In genomic region chr7:141294479-141294878, GRCm38 (mm10) we compare ENCODE assay signal across 10 mouse cellular contexts. TPM values are rescaled to one million over a fixed set of nuclear protein-coding genes. Genes with fewer than 3 reads are reported as not detected.
DNase-seq lines count a peak whose midpoint lies in the region; ATAC-seq and TF ChIP-seq lines count a peak whose summit lies in the region.
"Had no signal": no experiment of that assay in that cellular context is flagged by ENCODE, and none has a peak within 500 bp of the region (broad histone marks: within the 10 kb centered on the region; RNA-seq: fewer than 3 reads in every experiment).

No protein-coding gene starts in this region.

- TF ChIP-seq CTCF in kidney, postnatal 0 days (IDR thresholded peaks at IDR 0.05; ENCODE audit: low read depth) = no peak
- no peak for TF ChIP-seq CTCF in thymus, adult 2 months (IDR thresholded peaks at IDR 0.05; ENCODE audit: borderline replicate concordance, control insufficient read depth, extremely low read depth, insufficient read depth, low read length, poor library complexity)

- no peaks in the 10 kb centered on the region for H3K36me3 ChIP-seq in kidney, postnatal 0 days (ENCODE audit: insufficient read depth, low read length)
- peaks cover 31% of the 10 kb centered on the region for H3K36me3 ChIP-seq in forebrain, embryonic 10.5 days (replicated peaks)
- peaks cover 7% of the 10 kb centered on the region; the same call in 1 of the 2 replicates for H3K36me3 ChIP-seq in limb, embryonic 11.5 days (ENCODE audit: control insufficient read depth, insufficient read depth, low read length)
- H3K36me3 ChIP-seq in neural tube, embryonic 11.5 days (ENCODE audit: control insufficient read depth, insufficient read depth, low read length) = peaks cover 2% of the 10 kb centered on the region; the same call in 1 of the 2 replicates
- H3K36me3 ChIP-seq in thymus, adult 2 months (ENCODE audit: control insufficient read depth, insufficient read depth, low read length) = no peaks in the 10 kb centered on the region

- 9% methylated on average over 19 of the region's 22 CpGs for WGBS in kidney, postnatal 0 days
- 5% methylated on average over 22 of the region's 22 CpGs for WGBS in forebrain, embryonic 10.5 days
- WGBS in limb, embryonic 11.5 days = 8% methylated on average over 22 of the region's 22 CpGs
- 8% methylated on average over 20 of the region's 22 CpGs for WGBS in neural tube, embryonic 11.5 days
- 11% methylated on average over 22 of the region's 22 CpGs for WGBS in thymus, adult 2 months

- H3K27ac ChIP-seq in kidney, postnatal 0 days = no peak overlapping the region
- peak overlapping the region; percentile 6; the same call in 1 of the 2 replicates for H3K27ac ChIP-seq in forebrain, embryonic 10.5 days
- no peak overlapping the region for H3K27ac ChIP-seq in limb, embryonic 11.5 days (replicated peaks; ENCODE audit: low read depth, low read length)
- no peak overlapping the region for H3K27ac ChIP-seq in neural tube, embryonic 11.5 days (ENCODE audit: low read depth, low read length)
- no peak overlapping the region for H3K27ac ChIP-seq in thymus, adult 2 months (ENCODE audit: control insufficient read depth, insufficient read depth, low read length)

- no peak for DNase-seq in kidney, postnatal 0 days (ENCODE audit: low spot score)
- DNase-seq in kidney, adult 8-10 months = no peak
- peak; percentile 27 for DNase-seq in forebrain, embryonic 10.5 days (ENCODE audit: extremely low spot score, low spot score)
- DNase-seq in limb, embryonic 11.5 days (ENCODE audit: low spot score) = peak; percentile 38
- DNase-seq in neural tube, embryonic 11.5 days (ENCODE audit: low spot score) = no peak
- no peak for DNase-seq in thymus, adult 2 months
- no peak for DNase-seq in layer of hippocampus, adult 8-10 months (ENCODE audit: low spot score in 2 of 2)
- DNase-seq in adipocyte (ENCODE audit: low spot score) = no peak
- DNase-seq: kidney, adult 11 months had no signal

- H3K27me3 ChIP-seq in kidney, postnatal 0 days (ENCODE audit: insufficient read depth, low read length) = peaks cover 22% of the 10 kb centered on the region
- peaks cover 76% of the 10 kb centered on the region for H3K27me3 ChIP-seq in forebrain, embryonic 10.5 days (ENCODE audit: poor library complexity, severe bottlenecking)
- peaks cover 47% of the 10 kb centered on the region for H3K27me3 ChIP-seq in limb, embryonic 11.5 days (ENCODE audit: control insufficient read depth, insufficient read depth, low read length)
- peaks cover 57% of the 10 kb centered on the region for H3K27me3 ChIP-seq in neural tube, embryonic 11.5 days (ENCODE audit: control insufficient read depth, insufficient read depth, low read length)
- peaks cover 7% of the 10 kb centered on the region for H3K27me3 ChIP-seq in thymus, adult 2 months (ENCODE audit: control insufficient read depth, insufficient read depth, low read length)

- no peak for TF ChIP-seq POLR2A in thymus, adult 2 months (IDR thresholded peaks at IDR 0.05; ENCODE audit: control insufficient read depth, extremely low read depth, insufficient read depth, low read length, poor library complexity)

- ATAC-seq in kidney, postnatal 0 days (replicated peaks; ENCODE audit: low FRiP score, low read depth) = no peak
- ATAC-seq in limb, embryonic 11.5 days (ENCODE audit: insufficient number of reproducible peaks, low FRiP score, low TSS enrichment, low read depth) = no peak
- no peak for ATAC-seq in neural tube, embryonic 11.5 days (ENCODE audit: insufficient read depth, low FRiP score, low TSS enrichment)

- H3K9me3 ChIP-seq in kidney, postnatal 0 days (replicated peaks; ENCODE audit: low read length) = no peaks in the 10 kb centered on the region
- no peaks in the 10 kb centered on the region for H3K9me3 ChIP-seq in forebrain, embryonic 10.5 days
- H3K9me3 ChIP-seq in limb, embryonic 11.5 days (ENCODE audit: control insufficient read depth, low read length) = no peaks in the 10 kb centered on the region
- no peaks in the 10 kb centered on the region for H3K9me3 ChIP-seq in neural tube, embryonic 11.5 days (ENCODE audit: control insufficient read depth, low read length)

- H3K4me1 ChIP-seq in kidney, postnatal 0 days (replicated peaks; ENCODE audit: insufficient read depth, low read length) = peaks cover 12% of the 10 kb centered on the region; the same call in 1 of the 2 replicates
- H3K4me1 ChIP-seq in forebrain, embryonic 10.5 days = peaks cover 34% of the 10 kb centered on the region
- H3K4me1 ChIP-seq in limb, embryonic 11.5 days (ENCODE audit: control insufficient read depth, insufficient read depth, low read length) = peaks cover 14% of the 10 kb centered on the region
- H3K4me1 ChIP-seq in neural tube, embryonic 11.5 days (ENCODE audit: control insufficient read depth, insufficient read depth, low read length) = peaks cover 15% of the 10 kb centered on the region
- no peaks in the 10 kb centered on the region for H3K4me1 ChIP-seq in thymus, adult 2 months (replicated peaks; ENCODE audit: control insufficient read depth, insufficient read depth, low read length)

- peak overlapping the region; percentile 46 for H3K9ac ChIP-seq in kidney, postnatal 0 days (ENCODE audit: low read depth, low read length)
- no peak overlapping the region for H3K9ac ChIP-seq in limb, embryonic 11.5 days (ENCODE audit: low read length)
- H3K9ac ChIP-seq in neural tube, embryonic 11.5 days (ENCODE audit: low read length) = no peak overlapping the region

- peak overlapping the region; percentile 29 for H3K4me3 ChIP-seq in kidney, postnatal 0 days (replicated peaks; ENCODE audit: low read depth, low read length)
- peak overlapping the region; percentile 48 for H3K4me3 ChIP-seq in forebrain, embryonic 10.5 days
- peak overlapping the region; percentile 30 for H3K4me3 ChIP-seq in limb, embryonic 11.5 days (ENCODE audit: low read depth, low read length)
- H3K4me3 ChIP-seq in neural tube, embryonic 11.5 days (ENCODE audit: low read depth, low read length) = peak overlapping the region; percentile 33
- H3K4me3 ChIP-seq in thymus, adult 2 months (ENCODE audit: control insufficient read depth, insufficient read depth, low read length) = no peak overlapping the region

- peak overlapping the region; percentile 63 for H3K4me2 ChIP-seq in kidney, postnatal 0 days (ENCODE audit: low read length)
- H3K4me2 ChIP-seq in limb, embryonic 11.5 days (ENCODE audit: low read depth, severe bottlenecking) = peak overlapping the region; percentile 73
- H3K4me2 ChIP-seq in neural tube, embryonic 11.5 days (ENCODE audit: low read depth) = peak overlapping the region; percentile 57

RNA-seq across cellular contexts. Expression of gene Drd4, which starts 2.7 kb away (rescaled TPM):
- 1.8 and 2.2 TPM in 2 replicates for polyA plus RNA-seq in kidney, postnatal 0 days (2015; fragmentation: Nextera tagmentation; extraction: Ambion mirVana)
- 0.17 and 0.46 TPM in 2 replicates for polyA plus RNA-seq in forebrain, embryonic 10.5 days (2016; fragmentation: Nextera tagmentation; extraction: Ambion mirVana)
- 0.45 and 0.47 TPM in 2 replicates for polyA plus RNA-seq in limb, embryonic 11.5 days (2014; fragmentation: Nextera tagmentation; extraction: Ambion mirVana)
- polyA plus RNA-seq in neural tube, embryonic 11.5 days (2014; fragmentation: Nextera tagmentation; extraction: Ambion mirVana) = 0.43 and 0.61 TPM in 2 replicates
- polyA plus RNA-seq in thymus, adult 2 months (2012; rRNA removed) = 0.18 and 0.47 TPM in 2 replicates
- under 1 TPM in 1 of 4 experiments, not detected in 3; 0.27 TPM for total RNA-seq in layer of hippocampus, adult 8-10 months (2022)
- total RNA-seq: MEL had no signal

RNA-seq across cellular contexts. Expression of gene Sct, which starts 15.5 kb away (rescaled TPM):
- 35.1 and 37.9 TPM in 2 replicates for polyA plus RNA-seq in kidney, postnatal 0 days (2015; fragmentation: Nextera tagmentation; extraction: Ambion mirVana)
- polyA plus RNA-seq in forebrain, embryonic 10.5 days (2016; fragmentation: Nextera tagmentation; extraction: Ambion mirVana) = 0.87 and 1.7 TPM in 2 replicates
- 10.2 TPM in 2 replicates for polyA plus RNA-seq in limb, embryonic 11.5 days (2014; fragmentation: Nextera tagmentation; extraction: Ambion mirVana)
- polyA plus RNA-seq in neural tube, embryonic 11.5 days (2014; fragmentation: Nextera tagmentation; extraction: Ambion mirVana) = 13.2 and 13.7 TPM in 2 replicates
- 10.3 and 10.6 TPM in 2 replicates for polyA plus RNA-seq in thymus, adult 2 months (2012; rRNA removed)
- not detected for total RNA-seq in layer of hippocampus, adult 8-10 months (2022)
- total RNA-seq: MEL had no signal

RNA-seq across cellular contexts. Expression of gene Cdhr5, which starts 17.9 kb away (rescaled TPM):
- polyA plus RNA-seq in kidney, postnatal 0 days (2015; fragmentation: Nextera tagmentation; extraction: Ambion mirVana) = 40.1 and 41.2 TPM in 2 replicates
- not detected in 2 replicates for polyA plus RNA-seq in forebrain, embryonic 10.5 days (2016; fragmentation: Nextera tagmentation; extraction: Ambion mirVana)
- 0.20 TPM in 1 of 2 replicates, not detected in the other for polyA plus RNA-seq in limb, embryonic 11.5 days (2014; fragmentation: Nextera tagmentation; extraction: Ambion mirVana)
- not detected in 2 replicates for polyA plus RNA-seq in neural tube, embryonic 11.5 days (2014; fragmentation: Nextera tagmentation; extraction: Ambion mirVana)
- polyA plus RNA-seq in thymus, adult 2 months (2012; rRNA removed) = 2.2 and 2.7 TPM in 2 replicates
- not detected for total RNA-seq in layer of hippocampus, adult 8-10 months (2022)
- total RNA-seq: MEL had no signal

RNA-seq across cellular contexts. Expression of gene Irf7, which starts 28.2 kb away (rescaled TPM):
- 14.5 and 21.1 TPM in 2 replicates for polyA plus RNA-seq in kidney, postnatal 0 days (2015; fragmentation: Nextera tagmentation; extraction: Ambion mirVana)
- polyA plus RNA-seq in forebrain, embryonic 10.5 days (2016; fragmentation: Nextera tagmentation; extraction: Ambion mirVana) = 0.15 and 0.23 TPM in 2 replicates
- 0.59 and 0.79 TPM in 2 replicates for polyA plus RNA-seq in limb, embryonic 11.5 days (2014; fragmentation: Nextera tagmentation; extraction: Ambion mirVana)
- 0.56 and 0.78 TPM in 2 replicates for polyA plus RNA-seq in neural tube, embryonic 11.5 days (2014; fragmentation: Nextera tagmentation; extraction: Ambion mirVana)
- polyA plus RNA-seq in thymus, adult 2 months (2012; rRNA removed) = 219 and 278 TPM in 2 replicates
- 1 to 10 TPM in 2 of 4 experiments, under 1 TPM in 2; 0.85 to 3.8 (median 2.0) TPM for total RNA-seq in layer of hippocampus, adult 8-10 months (2022)

RNA-seq across cellular contexts. Expression of gene Deaf1, which starts 33.0 kb away (rescaled TPM):
- 64.1 and 64.2 TPM in 2 replicates for polyA plus RNA-seq in kidney, postnatal 0 days (2015; fragmentation: Nextera tagmentation; extraction: Ambion mirVana)
- polyA plus RNA-seq in forebrain, embryonic 10.5 days (2016; fragmentation: Nextera tagmentation; extraction: Ambion mirVana) = 59.2 and 59.3 TPM in 2 replicates
- polyA plus RNA-seq in limb, embryonic 11.5 days (2014; fragmentation: Nextera tagmentation; extraction: Ambion mirVana) = 59.3 and 64.6 TPM in 2 replicates
- 72.3 and 90.1 TPM in 2 replicates for polyA plus RNA-seq in neural tube, embryonic 11.5 days (2014; fragmentation: Nextera tagmentation; extraction: Ambion mirVana)
- polyA plus RNA-seq in thymus, adult 2 months (2012; rRNA removed) = 34.9 and 40.2 TPM in 2 replicates
- 10 to 100 TPM; 67.9 to 84.7 (median 78.5) TPM for total RNA-seq in layer of hippocampus, adult 8-10 months (2022)

Comparison
In these comparisons a context has a peak if more than half of its experiments do, and no peak if none do; other contexts are left out.
1. DNase-seq: peak in forebrain, embryonic 10.5 days (single experiment) and limb, embryonic 11.5 days (single experiment); none in kidney, postnatal 0 days (single experiment), kidney, adult 8-10 months (0 of 2), neural tube, embryonic 11.5 days (single experiment), thymus, adult 2 months (single experiment), layer of hippocampus, adult 8-10 months (0 of 2) and adipocyte (single experiment).
2. RNA of gene Cdhr5, which starts 17.9 kb away (polyA plus RNA-seq): 40.1 to 41.2 TPM in kidney, postnatal 0 days; 2.2 to 2.7 TPM in thymus, adult 2 months, 0.20 TPM in limb, embryonic 11.5 days, not detected in forebrain, embryonic 10.5 days and not detected in neural tube, embryonic 11.5 days; every median in the first group is over 10 times any median in the second.
3. Peak in every context shown above with its lines, with median percentiles within 50 percentile points of each other: H3K4me2 ChIP-seq.